Mouse (Mus musculus): ENCODE data around the gene St6galnac4. TPM values are rescaled to one million over a fixed set of nuclear protein-coding genes. Genes with fewer than 3 reads are reported as not detected.

St6galnac4 gene
- total RNA-seq, 2 experiments from 2014 or later: 21.5 to 22.3 TPM

- no peak for ATAC-seq (replicated peaks; ENCODE audit: low FRiP score, low TSS enrichment, poor library complexity, severe bottlenecking)
Measured at GRCm38 (mm10) chr2:32597248-32597647, 10.4 kb downstream of the St6galnac4 start.

GRCm38 (mm10) chr2:32597699-32598098 lies 10.8 kb downstream of the St6galnac4 start:
- no peak for ATAC-seq (replicated peaks; ENCODE audit: low FRiP score, low TSS enrichment, poor library complexity, severe bottlenecking)

GRCm38 (mm10) chr2:32598506-32598905 lies 11.6 kb downstream of the St6galnac4 start:
- no peak for ATAC-seq (replicated peaks; ENCODE audit: low FRiP score, low TSS enrichment, poor library complexity, severe bottlenecking)

GRCm38 (mm10) chr2:32599409-32599808 lies 12.5 kb downstream of the St6galnac4 start, which contains the start of gene St6galnac6:
Gene St6galnac6, plus strand, starts transcription at chr2:32599709.
- ATAC-seq (replicated peaks; ENCODE audit: low FRiP score, low TSS enrichment, poor library complexity, severe bottlenecking): no peak

GRCm38 (mm10) chr2:32601417-32602065 lies 14.6 kb downstream of the St6galnac4 start:
- ATAC-seq (replicated peaks; ENCODE audit: low FRiP score, low TSS enrichment, poor library complexity, severe bottlenecking): peak; percentile 81

GRCm38 (mm10) chr2:32602600-32603054 lies 15.7 kb downstream of the St6galnac4 start:
- peak; percentile 60 for ATAC-seq (replicated peaks; ENCODE audit: low FRiP score, low TSS enrichment, poor library complexity, severe bottlenecking)

- ATAC-seq (replicated peaks; ENCODE audit: low FRiP score, low TSS enrichment, poor library complexity, severe bottlenecking): no peak
Measured at GRCm38 (mm10) chr2:32604631-32605030, 17.7 kb downstream of the St6galnac4 start.

- ATAC-seq (replicated peaks; ENCODE audit: low FRiP score, low TSS enrichment, poor library complexity, severe bottlenecking): peak; percentile 57; the same call in 1 of the 2 replicates
Measured at GRCm38 (mm10) chr2:32606161-32607142, 19.6 kb downstream of the St6galnac4 start.

- peak; percentile 32 for ATAC-seq (replicated peaks; ENCODE audit: low FRiP score, low TSS enrichment, poor library complexity, severe bottlenecking)
Measured at GRCm38 (mm10) chr2:32607262-32607947, 20.5 kb downstream of the St6galnac4 start.

- ATAC-seq (replicated peaks; ENCODE audit: low FRiP score, low TSS enrichment, poor library complexity, severe bottlenecking): peak; percentile 64
Measured at GRCm38 (mm10) chr2:32608141-32608777, 21.4 kb downstream of the St6galnac4 start.

- no peak for ATAC-seq (replicated peaks; ENCODE audit: low FRiP score, low TSS enrichment, poor library complexity, severe bottlenecking)
Measured at GRCm38 (mm10) chr2:32608778-32609435, 22.0 kb downstream of the St6galnac4 start.

- ATAC-seq (replicated peaks; ENCODE audit: low FRiP score, low TSS enrichment, poor library complexity, severe bottlenecking): no peak
Measured at GRCm38 (mm10) chr2:32610610-32611229, 23.8 kb downstream of the St6galnac4 start.

- ATAC-seq (replicated peaks; ENCODE audit: low FRiP score, low TSS enrichment, poor library complexity, severe bottlenecking): no peak
Measured at GRCm38 (mm10) chr2:32612274-32612673, 25.4 kb downstream of the St6galnac4 start.

- no peak for ATAC-seq (replicated peaks; ENCODE audit: low FRiP score, low TSS enrichment, poor library complexity, severe bottlenecking)
Measured at GRCm38 (mm10) chr2:32617109-32617508, 30.2 kb downstream of the St6galnac4 start.

GRCm38 (mm10) chr2:32617601-32618000 lies 30.7 kb downstream of the St6galnac4 start:
- no peak for ATAC-seq (replicated peaks; ENCODE audit: low FRiP score, low TSS enrichment, poor library complexity, severe bottlenecking)

- ATAC-seq (replicated peaks; ENCODE audit: low FRiP score, low TSS enrichment, poor library complexity, severe bottlenecking): no peak
Measured at GRCm38 (mm10) chr2:32618051-32618450, 31.2 kb downstream of the St6galnac4 start.

GRCm38 (mm10) chr2:32620682-32621516 lies 34.0 kb downstream of the St6galnac4 start:
- ATAC-seq (replicated peaks; ENCODE audit: low FRiP score, low TSS enrichment, poor library complexity, severe bottlenecking): peak; percentile 64

Measured in megakaryocyte-erythroid progenitor cell, adult 5-6 weeks (primary cell).